Mouse (Mus musculus) spleen, adult 18-20 months (tissue): ENCODE results near the gene Dpm2.

ENCODE experiments used
- DNase-seq, 2 experiments: peaks; one replicate each; pipeline ENCODE4 v3.0.0; 2022; ENCODE audit warnings: mixed read lengths in 2 of 2

The Dpm2 gene

DNA sequence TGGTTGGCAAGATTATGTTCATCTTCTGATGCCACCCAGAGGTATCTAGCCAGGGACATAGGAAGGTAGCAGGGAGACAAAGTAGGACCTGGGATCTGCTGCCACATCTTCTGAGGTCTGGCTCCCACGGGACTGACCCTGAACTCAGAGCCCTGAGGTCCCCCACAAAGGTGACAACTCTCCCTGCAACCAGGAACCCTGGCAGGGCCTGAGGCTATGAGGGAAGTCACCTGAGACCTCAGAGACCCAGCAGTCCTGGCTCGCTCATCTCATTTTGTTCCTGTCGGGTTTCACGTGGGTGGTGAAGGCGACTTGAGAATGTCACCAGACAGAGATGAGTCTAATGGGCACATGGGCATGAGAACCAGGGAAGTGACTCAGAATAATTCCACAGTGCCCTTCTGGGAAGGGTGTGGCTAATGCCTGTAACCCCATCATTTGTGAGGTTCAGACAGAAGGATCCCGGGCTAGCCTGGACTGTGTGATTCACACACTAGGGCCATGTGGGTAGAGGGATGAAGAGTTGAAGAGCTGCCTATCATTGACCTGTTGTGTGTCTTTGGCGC lies 14.6 kb downstream of the Dpm2 start:
- no peak for DNase-seq

DNA sequence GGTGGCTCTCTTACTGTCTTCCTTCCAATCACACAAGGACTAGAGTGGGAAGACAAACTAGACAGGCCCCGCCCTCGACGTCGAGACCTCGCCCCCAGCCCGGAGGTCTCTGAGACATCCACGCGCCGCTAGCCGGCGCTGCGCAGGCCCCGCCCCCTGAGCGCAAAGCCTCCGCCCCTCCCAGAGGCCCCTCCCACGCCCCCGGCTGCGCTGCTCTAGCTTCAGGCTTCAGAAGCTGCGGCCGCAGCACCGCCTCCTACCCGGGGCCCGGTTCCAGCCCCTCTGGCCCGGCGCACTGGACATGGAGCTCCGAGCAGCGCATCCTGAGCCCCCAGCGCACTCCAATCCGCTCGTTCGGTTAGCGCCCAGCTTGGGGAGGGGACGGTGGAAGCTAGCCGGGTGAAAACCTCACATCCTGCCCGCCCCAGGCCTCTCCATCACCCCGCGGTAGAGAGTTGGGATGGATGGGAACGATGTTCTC lies 16.3 kb downstream of the Dpm2 start, which contains the start of gene St6galnac4:
St6galnac4 (plus strand) TSS at position 225 of the 481 bp plus-strand sequence.
- peak; percentile 88 to 92 for DNase-seq

DNA sequence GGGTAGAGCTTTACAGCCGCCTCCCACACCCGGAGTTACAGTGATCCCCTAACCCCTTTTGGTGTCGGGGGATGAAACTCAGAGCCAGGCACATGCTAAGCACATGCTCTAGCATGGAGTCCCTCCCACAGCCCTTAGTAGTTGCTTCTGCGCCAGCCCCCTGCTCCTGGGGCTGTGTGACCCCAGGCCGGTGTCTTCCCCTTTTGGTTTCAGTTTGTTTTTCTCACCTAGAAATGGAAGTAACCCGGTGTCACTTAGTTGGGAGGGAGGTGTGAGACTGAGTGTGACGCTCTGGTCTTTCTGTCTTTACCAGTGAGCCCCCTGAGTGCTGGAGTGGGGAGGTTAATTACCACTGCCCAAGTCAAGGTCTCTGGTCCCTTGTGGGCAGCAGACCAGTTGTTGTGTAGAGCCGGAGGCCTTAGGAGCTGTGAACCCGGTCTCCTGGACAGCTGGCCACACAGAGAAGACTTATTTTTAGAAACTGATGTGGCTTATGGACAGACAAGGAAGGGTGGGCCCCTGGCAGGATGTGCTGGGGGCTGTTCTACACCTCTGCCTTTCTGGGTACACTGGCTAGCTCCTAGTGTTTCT lies 17.2 kb downstream of the Dpm2 start:
- DNase-seq = peak; percentile 46 to 54

DNA sequence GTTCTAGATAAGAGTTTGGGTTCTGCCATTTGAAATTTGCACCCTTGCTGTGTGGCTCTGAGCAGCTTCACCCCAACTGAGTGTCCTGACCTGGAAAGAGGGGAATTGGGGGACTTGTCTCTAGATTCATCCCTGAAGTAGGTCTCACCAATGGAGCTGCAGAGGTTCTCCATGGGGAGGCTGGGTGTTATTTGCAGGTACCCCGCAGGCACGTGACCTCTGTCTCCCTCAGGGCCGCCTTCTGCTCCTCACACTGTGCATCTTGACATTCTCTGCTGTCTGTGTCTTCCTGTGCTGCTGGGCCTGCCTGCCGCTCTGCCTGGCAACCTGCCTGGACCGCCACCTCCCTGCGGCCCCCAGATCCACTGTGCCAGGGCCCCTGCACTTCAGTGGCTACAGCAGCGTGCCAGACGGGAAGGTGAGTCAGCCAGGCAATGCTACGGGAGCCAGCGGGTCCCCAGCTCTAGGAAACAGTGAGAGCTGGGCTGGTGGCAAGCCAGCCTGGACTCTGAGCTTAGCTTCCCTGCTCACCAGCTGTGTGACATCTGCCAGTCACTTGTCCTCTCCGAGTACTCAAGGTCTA lies 18.6 kb downstream of the Dpm2 start:
- DNase-seq = no peak

DNA sequence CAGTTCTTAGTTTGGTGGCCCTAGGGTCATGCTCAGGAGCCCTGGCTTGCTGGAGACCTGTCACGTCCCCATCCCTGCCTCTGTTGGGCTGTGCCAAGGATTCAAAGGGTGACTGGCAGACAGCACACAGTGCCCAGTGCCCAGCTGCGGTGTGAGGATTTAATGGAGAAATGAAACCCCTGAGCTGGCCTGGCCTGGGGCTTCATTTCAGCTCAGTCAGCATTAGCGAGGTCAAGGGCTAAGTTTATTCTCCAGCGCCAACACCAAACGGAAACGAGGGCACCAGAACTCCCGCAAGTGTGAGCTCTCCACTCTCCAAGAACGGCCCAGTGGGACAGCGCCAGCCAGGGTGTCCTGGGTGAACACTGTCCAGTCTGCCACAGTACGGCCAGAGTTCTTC lies 19.6 kb downstream of the Dpm2 start:
- DNase-seq = no peak

DNA sequence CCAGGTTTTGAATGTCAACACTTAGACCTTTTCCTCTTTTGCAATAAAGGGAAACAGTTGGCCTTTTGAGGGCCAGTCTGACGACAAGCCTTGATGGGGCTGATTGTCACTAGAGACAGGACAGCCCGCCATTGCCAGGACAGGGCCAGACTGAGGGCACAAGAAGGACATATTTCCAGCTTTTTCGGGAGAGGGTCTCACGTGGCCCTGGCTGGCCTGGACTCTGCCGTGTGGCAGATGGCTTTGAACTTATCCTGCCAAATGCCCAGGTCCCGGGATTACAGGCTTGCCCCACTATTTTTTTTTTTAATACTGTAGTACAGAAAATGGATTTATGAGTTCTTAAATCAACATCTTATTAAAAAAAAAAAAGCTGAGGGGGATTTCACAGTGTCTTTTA lies 20.6 kb downstream of the Dpm2 start:
- DNase-seq = no peak

DNA sequence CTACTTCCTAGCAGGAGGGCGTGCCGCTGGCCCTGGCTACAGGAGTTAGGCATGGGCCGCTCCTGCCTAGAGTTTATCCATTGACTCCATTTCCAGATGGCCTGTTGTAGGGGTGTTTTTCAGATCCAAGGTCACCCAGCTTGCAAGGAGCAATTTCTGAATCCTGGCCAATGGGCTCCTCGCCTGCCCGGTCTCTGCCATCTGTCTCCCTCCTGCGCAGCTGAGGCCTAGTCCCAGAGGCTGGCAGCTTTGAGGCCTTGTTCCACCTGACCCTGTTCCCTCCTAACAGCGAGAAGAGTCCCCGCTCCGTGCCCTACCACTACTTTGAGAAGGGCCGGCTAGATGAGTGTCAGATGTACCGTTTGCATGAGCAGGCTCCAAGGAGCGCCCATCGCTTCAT lies 26.1 kb downstream of the Dpm2 start:
- DNase-seq = no peak

DNA sequence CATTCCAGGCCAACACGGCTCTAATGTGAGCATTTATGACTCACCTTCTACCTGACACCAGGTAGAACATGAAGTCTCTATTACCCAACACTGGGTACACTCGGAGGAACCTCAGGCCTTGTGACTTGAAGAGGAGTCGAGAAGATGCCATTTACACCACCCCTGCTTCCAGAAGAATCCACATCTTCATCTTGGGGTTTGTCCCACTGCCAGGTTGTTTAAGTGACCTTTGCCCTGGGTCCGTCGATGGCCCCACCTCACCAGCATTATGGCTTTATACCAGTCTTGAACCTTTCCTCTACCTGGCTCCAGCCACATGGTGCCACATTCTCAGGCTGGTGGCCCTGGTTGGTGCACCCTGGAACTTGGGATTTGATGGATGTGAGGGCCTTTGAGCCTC lies 26.6 kb downstream of the Dpm2 start:
- no peak for DNase-seq

DNA sequence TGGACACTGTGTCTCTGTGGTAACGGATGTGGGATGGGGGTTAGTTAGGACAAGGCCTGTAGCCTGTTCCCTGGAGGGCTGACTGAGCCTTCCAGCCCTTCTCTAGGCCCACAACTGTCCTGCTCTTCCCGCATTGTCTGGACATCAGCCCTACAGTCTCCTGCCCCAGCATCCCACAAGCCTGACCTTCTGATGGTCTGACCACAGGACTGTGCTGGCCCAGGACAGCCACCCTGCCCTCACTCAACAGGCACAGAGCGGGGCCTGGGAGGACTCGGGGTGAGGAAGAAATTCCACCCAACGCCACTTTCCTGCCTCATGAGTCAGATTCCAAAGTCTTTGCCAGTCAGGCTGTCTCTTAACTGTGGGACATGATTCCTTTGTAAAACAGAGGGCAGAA lies 27.0 kb downstream of the Dpm2 start:
- no peak for DNase-seq

DNA sequence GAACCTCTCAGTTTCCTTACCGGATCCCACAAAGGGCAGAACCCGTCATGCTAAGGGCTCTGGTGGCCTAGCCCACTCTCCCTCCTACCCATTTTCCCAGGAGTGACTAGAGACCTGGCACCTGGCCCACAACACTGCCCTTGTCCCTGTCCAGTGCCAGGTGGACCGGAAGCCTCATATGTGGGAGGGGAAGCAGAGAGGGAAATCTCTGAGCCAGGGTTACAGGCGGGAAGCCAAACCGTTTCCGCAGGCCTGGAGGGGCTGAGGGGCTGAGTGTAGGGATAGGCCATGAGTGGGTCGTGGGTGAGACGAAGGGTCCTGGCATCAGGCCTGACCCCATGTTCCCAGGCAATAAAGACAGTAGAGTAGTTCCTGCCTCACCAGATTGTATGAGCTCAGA lies 27.8 kb downstream of the Dpm2 start:
- DNase-seq = no peak

DNA sequence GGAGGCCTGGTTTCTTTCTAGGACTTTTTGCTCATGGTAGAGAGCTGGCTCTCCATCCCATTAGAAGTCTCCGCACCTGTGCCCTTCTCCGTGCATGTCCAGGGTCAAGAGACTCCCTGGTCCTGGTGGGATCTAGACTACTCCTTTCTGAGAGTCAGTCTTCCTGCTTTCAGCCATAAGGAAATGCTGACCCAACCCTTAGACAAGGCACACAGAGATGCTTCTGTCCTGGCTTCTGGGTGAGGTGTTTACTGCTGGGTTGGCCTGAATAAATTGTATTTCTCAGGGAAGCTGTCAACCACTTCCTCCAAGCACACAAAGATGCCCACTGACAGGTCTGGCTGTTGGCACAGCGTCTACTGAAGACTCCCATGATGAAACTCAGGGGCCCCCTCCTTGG lies 28.8 kb downstream of the Dpm2 start, which contains the start of gene St6galnac6:
St6galnac6 (plus strand) TSS at position 301 of the 400 bp plus-strand sequence.
- DNase-seq = no peak

DNA sequence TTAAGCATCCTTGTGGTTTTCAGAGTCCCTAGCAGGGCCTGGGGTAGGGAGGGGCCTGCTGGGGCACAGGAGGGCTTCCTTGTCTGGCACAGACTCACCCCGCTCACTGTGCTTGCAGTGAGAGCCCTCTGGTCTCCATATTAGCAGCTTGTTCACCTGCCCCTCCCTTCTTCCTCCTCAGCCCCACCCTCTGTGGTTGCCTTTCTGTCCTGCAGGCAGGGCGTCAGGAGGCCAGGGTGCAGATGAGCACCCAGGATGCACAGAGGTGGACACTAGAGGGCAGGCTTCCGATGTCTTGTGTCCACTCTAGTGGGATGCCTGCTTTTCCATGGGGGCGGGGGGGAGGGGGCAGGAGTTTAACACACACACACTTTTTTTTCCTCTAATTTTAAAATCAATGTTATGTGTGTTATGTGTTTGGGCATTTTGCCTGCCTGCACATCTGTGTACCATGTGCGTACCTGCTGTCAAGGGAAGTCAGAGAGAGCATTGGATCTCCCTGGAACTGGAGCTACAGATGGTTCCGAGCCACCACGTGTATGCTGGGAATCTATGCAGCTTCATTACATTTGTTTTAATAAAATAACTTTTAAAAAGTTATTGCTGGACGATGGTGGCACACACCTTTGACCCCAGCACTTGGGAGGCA lies 30.9 kb downstream of the Dpm2 start:
- peak in 1 of 2 experiments; percentile 33 for DNase-seq

DNA sequence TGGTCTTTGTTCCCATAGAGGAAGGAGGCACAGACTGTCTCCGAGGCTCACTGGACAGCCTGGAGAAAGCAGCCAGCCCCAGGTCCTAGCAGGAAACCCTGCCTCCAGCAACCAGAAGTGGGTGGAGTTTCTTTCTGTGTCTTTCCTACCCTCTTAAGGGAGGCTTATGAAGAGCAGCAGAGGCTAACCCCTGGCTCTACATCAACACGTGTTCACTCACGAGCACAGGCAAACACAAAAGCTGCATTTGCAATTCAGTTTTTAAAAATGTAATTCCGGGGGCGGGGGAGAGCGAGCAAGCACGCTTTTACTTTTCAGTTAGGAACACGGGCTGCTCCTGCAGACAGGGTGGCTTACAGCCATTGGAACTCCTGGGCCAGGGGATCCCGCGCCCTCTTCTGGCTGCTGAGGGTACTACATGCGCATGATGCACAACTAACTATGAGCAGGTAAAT lies 32.0 kb downstream of the Dpm2 start:
- peak; percentile 64 to 88 for DNase-seq

DNA sequence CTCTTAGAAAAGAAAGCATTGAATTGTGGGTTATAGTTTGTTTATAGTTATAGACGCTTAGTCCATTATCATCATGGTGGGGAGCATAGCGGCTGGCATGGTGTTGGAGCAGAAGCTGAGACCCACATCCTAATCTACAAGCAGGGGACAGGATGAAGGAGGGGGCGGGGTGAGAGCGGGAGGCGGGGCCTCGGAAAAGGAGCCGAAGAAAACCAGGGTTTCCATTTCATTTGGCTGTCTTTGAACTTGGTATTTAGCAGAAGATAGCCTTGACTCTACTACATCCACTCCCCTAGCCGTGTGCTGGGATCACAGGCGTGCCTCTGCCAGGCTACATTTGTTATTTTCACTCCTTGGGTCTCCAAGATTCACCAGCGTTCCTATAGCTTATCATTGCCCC lies 34.0 kb downstream of the Dpm2 start:
- no peak for DNase-seq

DNA sequence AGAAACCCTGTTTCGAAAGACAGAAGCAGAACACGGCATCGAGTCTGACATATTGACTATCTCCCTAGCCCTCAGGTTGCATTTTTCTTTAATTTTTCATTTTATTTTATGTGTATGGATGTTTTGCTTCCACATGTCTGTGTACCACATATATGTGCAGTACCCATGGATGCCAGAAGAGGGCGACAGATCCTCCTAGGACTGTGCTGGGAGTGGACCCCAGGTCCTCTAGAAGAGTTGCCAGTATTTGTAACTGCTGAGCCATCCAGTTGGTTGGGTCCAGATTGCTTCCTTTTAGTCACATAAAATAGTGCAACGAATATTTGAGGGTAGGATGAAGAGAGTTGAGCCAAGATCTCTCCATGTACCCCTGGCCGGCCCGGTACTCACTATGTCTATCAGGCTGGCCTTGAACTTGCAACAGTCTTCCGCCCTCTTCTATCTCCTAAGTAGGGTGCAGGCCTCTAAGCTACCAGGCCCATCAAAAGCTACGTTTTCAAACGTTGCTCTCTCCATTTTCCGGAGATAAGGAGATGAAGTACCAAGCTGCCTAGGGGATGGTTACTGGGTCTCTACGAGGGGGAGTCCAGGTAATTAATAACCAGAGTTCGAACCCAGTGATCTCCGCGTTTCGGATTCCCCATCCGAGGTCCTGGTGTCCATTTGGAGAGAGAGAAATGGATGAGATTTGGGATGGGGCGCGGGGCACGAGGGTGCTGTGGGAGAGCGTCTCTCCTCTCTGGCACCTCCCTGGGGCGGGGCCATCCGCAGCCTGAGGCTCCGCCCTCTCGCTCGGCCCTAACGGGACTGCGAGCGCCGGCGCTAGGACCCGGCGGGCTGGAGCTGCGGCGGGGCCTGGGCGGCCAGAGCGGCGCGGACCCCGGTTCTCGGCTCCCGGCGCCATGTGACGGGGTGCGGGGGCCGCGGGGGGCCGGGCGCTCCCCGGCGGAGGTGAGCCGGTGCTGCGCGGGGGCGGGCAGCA lies 35.8 kb downstream of the Dpm2 start:
- peak; percentile 70 to 83 for DNase-seq

DNA sequence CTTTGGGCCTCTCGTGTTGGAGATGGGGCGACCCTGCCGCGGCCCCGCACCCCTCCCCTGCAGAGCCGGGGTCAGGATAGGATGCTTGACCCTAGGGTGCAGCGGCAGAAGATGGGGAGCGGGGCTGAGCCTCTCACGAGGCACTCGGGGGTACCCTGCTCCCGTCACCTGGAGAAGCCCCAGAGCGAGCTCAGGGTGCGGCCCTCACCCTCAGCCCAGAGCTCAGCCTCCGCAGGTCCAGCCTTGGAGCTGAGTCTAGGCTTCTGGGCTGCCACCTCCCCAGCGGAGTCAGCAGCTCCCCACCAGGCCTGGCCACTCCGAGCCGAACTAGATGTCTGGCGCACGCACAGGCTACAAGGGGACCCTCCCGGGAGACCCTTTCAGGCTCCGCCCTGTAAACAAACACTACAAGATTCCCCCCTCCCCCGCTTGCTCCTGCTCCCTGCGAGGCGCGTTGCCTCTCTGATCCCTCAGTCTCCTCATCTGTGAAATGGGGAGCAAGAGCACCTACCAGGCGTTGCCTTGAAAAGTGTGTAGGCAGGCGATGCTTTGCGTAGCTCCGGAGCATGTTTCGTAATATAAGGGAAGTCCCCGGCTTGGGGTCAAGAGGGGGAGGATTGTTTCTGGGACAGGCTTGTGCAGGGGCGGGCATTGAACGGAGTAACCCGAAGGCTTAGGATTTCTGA lies 36.7 kb downstream of the Dpm2 start:
- DNase-seq = peak in 1 of 2 experiments; percentile 36

DNA sequence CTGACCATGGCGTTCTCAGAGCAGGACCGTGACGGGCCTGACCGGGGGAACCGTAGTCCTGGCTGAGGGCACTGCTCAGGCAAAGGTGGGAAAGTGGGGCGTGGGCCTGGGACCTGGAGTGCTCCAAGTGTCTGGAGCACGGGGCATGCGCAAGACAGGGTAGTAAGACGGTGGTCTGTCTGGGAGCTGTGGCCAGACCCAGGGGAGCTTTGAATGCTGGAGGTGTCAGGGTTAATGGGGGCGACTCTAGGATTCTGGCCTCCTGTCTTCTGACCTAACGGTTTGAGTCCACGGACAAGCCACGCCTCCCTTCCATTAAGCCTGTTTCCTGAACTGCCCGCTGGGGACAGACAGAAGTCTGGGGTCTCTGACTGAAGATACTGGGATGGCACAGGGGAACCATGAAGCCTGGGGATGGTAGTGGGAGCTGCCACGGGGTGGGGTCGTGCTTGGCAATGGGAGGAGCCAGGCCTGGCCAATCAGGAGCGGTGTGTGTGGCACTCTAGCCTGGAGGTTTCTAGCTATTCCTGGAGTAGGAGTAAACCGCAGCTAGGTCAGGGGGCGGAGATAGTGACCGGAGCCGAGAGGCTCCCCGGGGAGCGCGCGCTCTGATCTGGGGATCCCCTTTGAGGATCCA lies 37.6 kb downstream of the Dpm2 start:
- peak in 1 of 2 experiments; percentile 46 for DNase-seq

DNA sequence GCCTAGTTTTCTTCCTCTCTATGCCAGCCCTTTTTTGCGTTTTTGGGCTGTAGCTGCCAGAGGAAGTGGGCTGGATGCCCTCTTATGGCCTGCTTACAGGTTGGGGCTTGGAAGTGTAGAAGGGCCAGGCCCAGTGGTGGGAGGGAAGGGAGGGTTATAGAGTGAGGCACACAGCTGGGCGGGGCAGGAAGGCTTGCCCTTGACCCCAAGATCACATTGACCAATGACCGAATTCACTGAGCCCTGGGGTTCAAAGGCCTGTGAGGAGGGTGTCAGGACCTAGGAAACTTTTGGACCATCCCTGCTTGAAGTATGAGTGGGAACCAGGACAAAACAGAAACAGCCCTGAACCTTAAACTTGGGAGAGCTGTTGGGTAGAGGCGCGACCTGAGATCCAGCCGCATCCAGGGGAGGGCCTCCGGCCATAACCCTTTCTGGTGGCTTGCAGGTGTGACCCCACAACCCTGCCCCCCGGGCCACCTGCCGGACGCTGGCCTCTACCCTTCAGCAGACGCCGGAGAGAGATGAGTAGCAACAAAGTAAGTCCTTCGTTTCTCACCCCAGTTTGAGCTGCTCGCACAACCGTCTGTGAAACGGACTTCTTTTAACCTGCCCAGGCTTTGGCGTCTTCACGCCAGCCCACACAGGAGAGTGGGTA lies 38.2 kb downstream of the Dpm2 start:
- DNase-seq = no peak

DNA sequence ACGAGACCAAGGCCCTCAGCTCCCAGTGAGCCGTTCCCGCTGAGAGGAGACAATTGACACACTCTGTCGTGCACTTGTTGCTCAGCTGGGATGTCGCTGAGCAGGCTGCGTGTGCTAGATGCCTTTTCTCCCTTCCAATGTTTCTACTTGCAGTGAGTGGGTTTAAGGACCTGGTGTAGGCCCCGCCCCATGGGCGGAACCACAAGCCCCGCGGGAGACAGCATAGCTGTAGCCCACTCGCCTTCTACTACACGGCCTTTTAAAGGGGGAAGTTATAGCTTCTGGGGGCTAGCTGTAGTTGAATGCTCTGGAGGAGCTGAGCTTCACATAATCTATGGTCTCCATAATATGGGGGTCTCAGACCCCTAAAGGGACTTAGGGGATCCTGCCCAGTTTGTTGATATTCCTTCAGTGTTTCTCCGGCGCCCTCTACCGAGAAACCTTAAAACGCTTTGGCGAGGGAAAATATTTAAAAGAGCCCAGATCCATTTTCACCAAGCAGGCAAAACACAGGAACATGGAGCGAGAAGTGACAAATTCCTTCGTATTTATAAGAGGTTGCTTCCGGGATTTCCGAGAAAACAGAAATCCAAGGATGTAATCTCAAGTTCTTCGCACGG lies 40.1 kb downstream of the Dpm2 start:
- peak in 1 of 2 experiments; percentile 40 for DNase-seq

DNA sequence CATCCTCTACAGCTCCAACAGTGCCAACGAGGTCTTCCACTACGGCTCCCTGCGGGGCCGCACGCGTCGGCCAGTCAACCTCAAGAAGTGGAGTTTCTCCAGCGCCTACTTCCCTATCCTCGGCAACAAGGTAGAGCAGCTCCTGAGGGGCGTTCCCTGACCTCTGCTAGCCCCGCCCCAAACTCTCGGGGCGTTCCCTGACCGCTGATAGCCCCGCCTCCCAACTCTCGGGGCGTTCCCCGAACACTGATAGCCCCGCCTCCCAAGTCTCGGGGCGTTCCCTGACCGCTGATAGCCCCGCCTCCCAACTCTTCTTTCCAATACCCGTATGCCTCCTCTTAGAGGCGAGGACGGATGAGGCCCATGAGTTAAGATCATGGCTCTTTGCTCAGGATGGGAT lies 41.6 kb downstream of the Dpm2 start:
- no peak for DNase-seq
